Mouse (Mus musculus): ENCODE results near the gene Cdk18. TPM values are rescaled to one million over a fixed set of nuclear protein-coding genes. Genes with fewer than 3 reads are reported as not detected.

Cdk18 gene
- total RNA-seq, 2 experiments from 2014 or later = 1.4 to 3.2 TPM

- DNase-seq = no peak
Measured at GRCm38 (mm10) chr1:132150171-132150570, 10.7 kb upstream of the Cdk18 start.

- no peak for DNase-seq
Measured at GRCm38 (mm10) chr1:132149410-132149809, 9.9 kb upstream of the Cdk18 start.

- DNase-seq = no peak
Measured at GRCm38 (mm10) chr1:132145973-132146685, 6.6 kb upstream of the Cdk18 start.

GRCm38 (mm10) chr1:132144837-132145236 is 5.4 kb upstream of the Cdk18 start:
- DNase-seq = no peak

- no peak for DNase-seq
Measured at GRCm38 (mm10) chr1:132144223-132144622, 4.7 kb upstream of the Cdk18 start.

DNA sequence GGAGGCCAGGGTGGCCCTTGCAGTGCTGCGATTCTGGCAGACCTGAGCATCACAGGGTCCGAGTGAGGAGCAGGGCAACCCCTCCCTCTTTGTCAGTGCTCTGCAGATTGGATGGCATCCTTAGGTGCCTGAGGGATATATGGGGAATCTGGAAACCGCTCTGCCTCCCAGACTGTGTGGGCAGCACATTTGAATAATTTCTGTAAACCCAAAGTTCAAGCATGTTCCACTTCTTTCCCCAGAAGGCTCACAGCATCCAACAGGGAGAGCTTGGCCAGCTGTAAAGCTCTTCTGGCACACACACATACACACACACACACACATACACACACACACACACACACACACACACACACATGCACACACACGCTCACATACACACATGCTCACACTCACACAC is 4.2 kb upstream of the Cdk18 start:
- no peak for DNase-seq

DNA sequence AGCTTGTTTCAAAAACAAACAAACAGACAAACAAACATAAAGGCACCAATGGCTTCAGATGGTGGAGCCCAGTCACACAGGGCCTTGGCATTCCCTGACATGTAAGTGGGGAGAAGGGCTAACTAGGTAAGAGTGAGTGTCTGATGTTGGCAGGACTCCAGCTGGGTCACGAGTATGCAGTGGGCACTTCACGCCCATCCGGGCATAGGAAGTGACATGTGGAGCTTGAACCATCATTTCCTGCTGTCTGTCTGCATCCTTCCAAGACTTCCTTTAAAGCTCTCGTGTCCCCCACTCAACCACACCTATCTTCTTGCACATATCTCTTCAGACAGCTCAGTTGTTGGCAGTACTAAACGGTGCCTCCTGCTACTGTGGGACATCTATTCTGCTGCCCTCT is 3.6 kb upstream of the Cdk18 start:
- no peak for DNase-seq

- no peak for DNase-seq
Measured at GRCm38 (mm10) chr1:132141753-132142152, 2.3 kb upstream of the Cdk18 start.

DNA sequence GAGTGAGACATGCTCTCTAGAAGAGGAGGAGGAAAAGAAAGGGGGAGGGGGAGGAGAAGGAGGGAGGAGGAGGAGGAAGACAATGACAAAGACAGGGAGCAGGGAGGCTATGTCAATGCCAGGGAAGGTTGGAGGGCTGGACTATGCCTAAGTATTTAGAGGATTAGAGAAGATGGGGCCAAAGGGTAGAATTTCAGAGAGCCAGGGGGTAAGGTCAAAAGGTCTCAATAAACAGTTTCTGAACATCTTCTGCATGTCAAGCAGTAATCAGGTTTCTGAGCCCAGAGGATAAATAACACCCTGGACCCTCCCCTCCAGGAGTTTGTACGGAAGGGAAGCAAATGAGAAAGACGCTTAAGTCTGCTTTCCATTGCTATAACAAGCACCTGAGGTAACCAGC is 1.7 kb upstream of the Cdk18 start:
- no peak for DNase-seq

GRCm38 (mm10) chr1:132140574-132140973 is 1.1 kb upstream of the Cdk18 start:
- no peak for DNase-seq

DNA sequence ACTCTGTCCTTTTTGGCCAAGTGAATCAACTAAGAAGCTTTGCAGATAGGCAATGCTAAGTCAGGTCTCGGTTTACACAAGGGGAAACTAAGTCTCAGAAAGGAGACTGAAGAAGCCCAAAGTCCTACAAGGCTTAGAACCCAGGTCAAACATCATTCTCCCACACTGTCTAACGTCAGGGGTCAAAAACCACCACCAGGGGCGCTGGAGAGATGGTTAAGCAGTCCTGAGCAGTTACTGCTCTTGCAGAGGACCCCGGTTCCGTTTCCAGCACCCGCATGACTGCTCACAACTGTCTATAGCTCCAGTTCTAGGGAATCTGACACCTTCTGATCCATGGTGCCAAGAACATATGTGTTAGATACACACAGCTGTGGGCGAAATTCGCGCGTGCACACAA is 687 bp upstream of the Cdk18 start:
- no peak for DNase-seq

GRCm38 (mm10) chr1:132138576-132139415 is 688 bp downstream of the Cdk18 start:
- DNase-seq = no peak

- no peak for DNase-seq
Measured at GRCm38 (mm10) chr1:132137935-132138575, 1.4 kb downstream of the Cdk18 start.

- DNase-seq = no peak
Measured at GRCm38 (mm10) chr1:132136847-132137246, 2.6 kb downstream of the Cdk18 start.

DNA sequence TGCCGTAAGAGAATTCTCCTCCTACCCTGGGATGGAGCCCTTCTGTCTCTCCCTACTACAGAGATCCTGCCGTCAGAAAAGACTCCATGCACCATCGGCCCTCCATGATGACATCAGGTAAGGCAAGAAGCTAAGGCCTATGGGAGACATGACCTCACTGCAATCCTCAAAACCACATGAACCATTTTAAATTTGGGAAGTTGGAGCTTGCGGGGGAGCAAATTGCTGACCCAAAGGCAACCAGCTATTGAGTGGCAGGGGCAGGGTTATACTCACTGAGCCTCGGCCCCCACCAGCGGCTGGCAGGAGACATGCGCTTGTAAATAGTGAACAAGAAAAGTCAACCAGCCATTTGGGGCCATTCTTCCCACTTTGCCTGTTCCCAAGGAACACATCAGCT is 3.9 kb downstream of the Cdk18 start:
- DNase-seq = no peak

GRCm38 (mm10) chr1:132128311-132128710 is 11.2 kb downstream of the Cdk18 start:
- DNase-seq = peak; percentile 32

DNA sequence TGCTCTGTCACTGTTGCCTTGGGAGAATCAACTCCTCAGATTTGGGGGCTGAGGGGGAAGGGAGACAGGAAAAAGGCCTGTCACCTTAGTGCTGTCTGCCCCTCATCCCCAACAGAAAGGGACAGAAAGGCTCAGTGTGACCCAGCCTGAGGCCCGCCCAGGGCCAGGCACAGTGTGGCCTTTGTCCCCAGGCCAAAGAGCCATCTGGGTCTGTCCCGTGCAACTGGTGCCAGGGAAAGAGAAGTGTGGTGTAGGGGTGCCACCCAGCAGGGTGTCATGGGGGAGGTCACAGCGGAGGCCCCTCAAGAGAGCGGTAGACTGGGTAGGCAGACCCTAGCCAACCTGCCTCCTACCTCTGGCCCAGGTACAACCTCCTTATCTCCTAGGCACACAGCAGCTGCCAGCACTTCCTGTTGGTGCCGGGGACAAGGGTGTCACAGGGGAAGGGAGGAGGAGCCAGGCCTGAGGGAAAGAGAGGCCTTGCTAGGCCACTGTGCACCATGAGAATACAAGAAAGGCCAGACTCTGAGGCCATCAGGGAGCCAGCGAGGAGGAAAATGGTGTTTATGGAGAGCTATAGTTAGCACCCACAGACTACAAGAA is 13.6 kb downstream of the Cdk18 start:
- no peak for DNase-seq

- DNase-seq = no peak
Measured at GRCm38 (mm10) chr1:132125249-132125648, 14.2 kb downstream of the Cdk18 start.

DNA sequence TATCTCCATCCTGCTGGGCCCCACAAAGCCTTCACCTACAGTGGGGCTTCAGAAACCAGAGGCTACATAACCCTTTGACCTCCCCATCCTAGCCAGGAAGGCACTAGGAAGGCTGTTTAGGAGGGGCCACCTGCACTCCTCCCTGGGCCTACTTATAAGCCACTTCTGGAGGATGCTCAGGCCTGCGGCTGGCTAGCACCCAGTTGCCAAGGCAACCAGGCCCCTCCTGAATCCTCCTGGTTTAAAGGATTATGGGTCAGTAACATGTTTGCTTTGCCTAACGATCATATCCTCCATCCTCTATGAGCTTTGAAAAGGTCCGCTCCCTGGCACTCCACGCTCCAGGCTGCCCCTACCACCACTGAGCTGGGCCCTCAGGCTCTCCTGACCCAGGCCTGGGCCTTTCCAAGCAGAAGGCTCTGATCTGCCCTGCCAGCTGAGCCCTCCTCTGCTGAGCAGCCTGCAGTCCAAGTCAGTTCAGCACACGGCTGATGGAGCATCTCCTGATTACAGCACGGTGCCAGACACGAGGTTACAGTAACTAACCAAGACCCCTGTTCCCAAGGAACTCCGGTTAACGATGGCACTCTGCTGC is 16.0 kb downstream of the Cdk18 start:
- no peak for DNase-seq

DNA sequence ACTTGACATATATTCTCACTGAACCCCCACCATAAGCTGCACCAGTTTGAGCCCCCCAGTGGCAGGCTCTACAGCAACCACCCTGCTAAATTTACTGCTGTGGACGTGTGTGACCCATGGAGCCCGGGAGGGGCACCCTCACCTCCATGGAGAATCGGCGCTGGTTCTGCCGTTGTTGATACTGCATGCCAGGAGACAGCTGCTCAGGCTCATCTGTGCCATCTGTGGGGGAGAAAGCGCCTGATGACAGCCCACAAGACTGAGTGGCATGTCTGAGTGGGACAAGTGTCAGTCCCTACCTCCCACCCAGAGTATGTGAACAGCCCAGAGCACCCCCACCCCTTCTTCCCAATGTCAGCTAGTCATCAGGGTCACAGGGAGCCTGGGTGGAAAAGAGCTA is 17.6 kb downstream of the Cdk18 start:
- DNase-seq = no peak

DNA sequence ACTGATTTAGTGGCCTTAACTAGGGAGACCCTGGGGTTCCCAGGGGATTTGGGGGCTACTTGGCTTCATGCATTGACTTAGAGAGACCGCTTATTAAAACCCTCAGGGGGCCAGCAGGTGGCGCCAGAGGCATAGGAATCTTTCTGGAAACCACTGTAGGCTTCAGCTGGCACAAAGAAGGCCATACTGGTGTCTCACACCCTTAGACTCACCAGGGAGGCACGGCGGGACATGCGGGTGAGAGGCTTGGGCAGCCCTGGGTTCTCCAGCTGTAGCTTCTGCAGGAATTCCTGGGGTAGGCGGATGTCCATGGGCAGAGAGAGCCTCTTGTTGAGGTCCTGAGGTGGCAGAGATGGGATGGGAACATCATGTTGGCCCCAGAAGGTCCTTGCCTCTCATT is 18.2 kb downstream of the Cdk18 start:
- DNase-seq = peak; percentile 63

DNA sequence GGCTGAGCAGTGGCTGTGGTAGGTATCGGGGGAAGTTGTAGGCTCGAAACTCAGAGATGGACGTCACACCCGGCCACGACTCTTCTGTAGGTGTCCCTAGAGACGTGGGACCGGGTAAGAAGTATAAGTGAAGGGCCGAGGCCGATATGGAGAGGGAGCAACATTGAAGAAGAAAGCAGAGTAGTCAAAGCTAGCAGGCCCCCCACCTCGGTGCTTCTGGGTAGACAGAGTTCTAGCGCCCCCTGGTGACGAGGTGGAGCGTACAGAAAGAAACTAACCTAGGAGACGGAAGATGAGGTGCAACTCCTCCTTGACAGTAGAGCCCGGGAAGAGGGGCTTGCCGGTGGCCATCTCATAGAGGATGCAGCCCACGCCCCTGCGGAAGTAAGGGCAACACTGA is 22.9 kb downstream of the Cdk18 start:
- DNase-seq = no peak
